Mouse (Mus musculus) spleen, adult 2 months (tissue): ENCODE results near the gene Etv6.

ENCODE experiments used
- CTCF ChIP-seq: fragments of 200-500 bp; IDR thresholded peaks from 2 replicates; pipeline ENCODE4 v1.5.1; 2011; ENCODE audit warnings: mild to moderate bottlenecking, inconsistent platforms; ENCODE audit not compliant: insufficient read depth, insufficient read length, insufficient replicate concordance; ENCODE audit errors: extremely low read depth
- POLR2A ChIP-seq: fragments of 200-500 bp; IDR thresholded peaks from 2 replicates; pipeline ENCODE4 v1.6.1; 2011; ENCODE audit warnings: low read depth, low read length, inconsistent platforms

GRCm38 (mm10) chr6:134110206-134110605 lies 74.7 kb downstream of the Etv6 start:
- TF ChIP-seq CTCF (no peak), POLR2A (no peak)
